Mouse (Mus musculus) heart, embryonic 12.5 days (tissue): Measurements from ENCODE around the gene Ell2. TPM values are rescaled to one million over a fixed set of nuclear protein-coding genes. Genes with fewer than 3 reads are reported as not detected.

Source experiments
- ATAC-seq: fragments of 200-750 bp; cut with Nextera tagmentation; 2 replicates; pipeline ENCODE4 v1.8.0; 2017; ENCODE audit warnings: moderate TSS enrichment, moderate library complexity; ENCODE audit not compliant: insufficient number of reproducible peaks, low FRiP score
- H3K27ac ChIP-seq: fragments of 300-500 bp; sonication (generic); 2 replicates; pipeline ENCODE4 v1.5.1; 2016; ENCODE audit warnings: mild to moderate bottlenecking, moderate library complexity; ENCODE audit not compliant: poor library complexity, severe bottlenecking
- H3K27me3 ChIP-seq: fragments of 300-500 bp; sonication (generic); replicated peaks from 2 replicates; pipeline ENCODE4 v1.6.1; 2016; ENCODE audit warnings: mild to moderate bottlenecking, moderate library complexity
- H3K36me3 ChIP-seq: fragments of 300-500 bp; sonication (generic); 2 replicates; pipeline ENCODE4 v1.6.1; 2016; ENCODE audit warnings: mild to moderate bottlenecking, moderate library complexity
- H3K4me1 ChIP-seq: fragments of 300-500 bp; sonication (generic); replicated peaks from 2 replicates; pipeline ENCODE4 v1.6.1; 2016; ENCODE audit warnings: mild to moderate bottlenecking
- H3K4me2 ChIP-seq: fragments of 300-500 bp; sonication (generic); 2 replicates; pipeline ENCODE4 v1.6.1; 2016; ENCODE audit warnings: mild to moderate bottlenecking, moderate library complexity
- H3K4me3 ChIP-seq: fragments of 300-500 bp; sonication (generic); 2 replicates; pipeline ENCODE4 v1.5.1; 2016; ENCODE audit warnings: mild to moderate bottlenecking
- H3K9ac ChIP-seq: fragments of 300-500 bp; sonication (generic); 2 replicates; pipeline ENCODE4 v1.6.1; 2016; ENCODE audit warnings: mild to moderate bottlenecking, moderate library complexity
- H3K9me3 ChIP-seq: fragments of 300-500 bp; sonication (generic); replicated peaks from 2 replicates; pipeline ENCODE4 v1.6.1; 2016; ENCODE audit warnings: mild to moderate bottlenecking, moderate library complexity
- WGBS: fragments of 180-500 bp; shearing (Covaris S2); methylation state at CpG from one replicate; pipeline ENCODE4 v1.1.7; 2016; 5-methylcytosine and 5-hydroxymethylcytosine counted together
- polyA plus RNA-seq: library from polyadenylated mRNA; unstranded; fragments of >200 nt; fragmentation: Nextera tagmentation; extraction: Ambion mirVana; gene quantifications from 2 replicates; pipeline ENCODE4 v1.2.1, GENCODE M21; 2016

The Ell2 gene
- polyA plus RNA-seq, 1 experiment from 2014 or later, result 10.4 TPM

DNA sequence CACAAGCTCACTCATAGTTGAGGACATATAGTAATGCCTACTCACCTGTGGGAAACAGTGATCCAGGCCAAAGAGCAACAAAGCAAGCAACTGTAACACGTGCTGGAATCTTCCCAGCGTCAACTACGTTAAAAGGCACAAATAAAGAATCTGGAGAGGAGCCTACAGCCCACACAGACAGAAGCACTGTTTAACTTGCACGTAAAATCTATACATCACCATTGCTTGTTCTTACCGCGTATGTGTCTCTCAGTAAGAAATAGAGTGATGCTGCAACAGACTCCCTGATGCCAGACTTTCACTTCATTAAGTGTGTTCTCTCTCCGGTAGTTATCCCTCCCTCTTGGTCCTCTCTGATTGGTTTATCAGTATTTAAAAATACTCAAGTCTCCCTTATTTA, 42.1 kb downstream of the Ell2 start:
- Histone ChIP-seq H3K9ac (no peak overlapping the region), H3K27me3 (no peaks in the 10 kb centered on the region), H3K27ac (no peak overlapping the region), H3K4me2 (no peak overlapping the region), H3K9me3 (no peaks in the 10 kb centered on the region), H3K4me3 (no peak overlapping the region), H3K4me1 (peaks cover 3% of the 10 kb centered on the region; the same call in 1 of the 2 replicates), H3K36me3 (no peaks in the 10 kb centered on the region)
- no peak for ATAC-seq
- WGBS, result 88% methylated on average over 7 of the region's 7 CpGs

DNA sequence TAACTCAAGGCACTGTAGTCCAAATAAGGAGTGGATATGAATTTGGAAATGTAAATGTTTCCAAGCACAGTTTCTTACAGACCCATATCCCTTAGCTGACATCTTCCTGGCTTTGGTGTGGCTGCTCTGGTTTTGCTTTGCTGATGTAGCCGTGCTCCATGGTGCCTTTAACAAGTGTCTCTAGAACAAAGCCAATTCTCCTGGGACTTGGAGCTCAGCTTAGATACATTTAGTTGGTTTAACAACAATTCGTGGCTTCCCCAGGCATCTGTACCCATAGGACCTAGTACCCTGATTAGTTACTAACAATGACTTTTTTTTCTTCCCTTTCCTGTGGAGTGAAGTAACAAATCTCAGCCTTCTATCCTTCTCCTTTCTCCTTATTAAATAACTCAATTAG, 44.2 kb downstream of the Ell2 start:
- no peak overlapping the region for H3K27ac ChIP-seq
- H3K4me3 ChIP-seq, result no peak overlapping the region
- H3K27me3 ChIP-seq, result no peaks in the 10 kb centered on the region
- H3K36me3 ChIP-seq, result no peaks in the 10 kb centered on the region
- H3K4me2 ChIP-seq, result no peak overlapping the region
- no peak for ATAC-seq
- H3K4me1 ChIP-seq, result peaks cover 3% of the 10 kb centered on the region; the same call in 1 of the 2 replicates
- no peak overlapping the region for H3K9ac ChIP-seq
- WGBS, result 67% methylated on average over 2 of the region's 2 CpGs
- no peaks in the 10 kb centered on the region for H3K9me3 ChIP-seq

DNA sequence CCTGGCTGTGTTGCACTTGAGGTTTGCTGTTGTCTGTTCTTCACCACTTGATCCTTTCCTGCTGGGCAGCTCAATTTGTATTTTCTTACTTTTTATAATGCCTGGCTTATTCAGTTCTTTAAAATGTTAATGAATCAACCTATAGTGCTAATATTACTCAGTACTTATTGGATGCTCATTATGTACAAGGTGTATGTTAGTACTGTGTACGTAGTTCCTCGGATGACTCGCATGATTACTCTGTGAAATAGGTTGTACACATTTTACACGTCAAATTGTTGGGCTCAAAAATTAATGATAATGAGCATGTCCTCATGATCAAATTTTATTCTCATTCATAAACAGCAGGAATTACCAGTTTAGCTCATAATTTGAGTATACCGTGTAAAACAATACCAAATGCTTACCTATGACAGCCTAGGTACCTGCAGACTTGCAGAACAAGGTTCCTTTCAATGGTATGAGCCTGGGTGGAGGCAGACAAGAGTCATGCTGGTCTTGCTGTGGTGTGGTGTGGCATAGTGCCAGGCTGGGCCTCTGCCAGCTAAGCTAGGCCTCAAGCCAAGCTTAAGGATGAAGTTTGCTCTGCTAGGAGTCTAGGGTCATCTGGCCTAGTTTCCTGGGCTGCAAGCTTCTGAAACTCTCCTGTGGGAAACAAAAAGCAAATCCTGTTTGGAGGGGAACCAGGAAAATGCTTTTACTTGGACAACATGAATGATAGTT, 45.8 kb downstream of the Ell2 start:
- H3K27ac ChIP-seq, result no peak overlapping the region
- peaks cover 3% of the 10 kb centered on the region; the same call in 1 of the 2 replicates for H3K4me1 ChIP-seq
- H3K4me2 ChIP-seq, result no peak overlapping the region
- 0 out of 2 replicates have a peak, but pooled peaks cover 4% of the 10 kb centered on the region for H3K36me3 ChIP-seq
- WGBS, result 95% methylated on average over 5 of the region's 5 CpGs
- no peaks in the 10 kb centered on the region for H3K27me3 ChIP-seq
- H3K4me3 ChIP-seq, result no peak overlapping the region
- no peak overlapping the region for H3K9ac ChIP-seq
- no peaks in the 10 kb centered on the region for H3K9me3 ChIP-seq
- ATAC-seq, result peak; percentile 45; the same call in 1 of the 2 replicates

GRCm38 (mm10) chr13:75754398-75754797, 47.8 kb downstream of the Ell2 start:
- no peak overlapping the region for H3K9ac ChIP-seq
- no peaks in the 10 kb centered on the region for H3K27me3 ChIP-seq
- H3K4me1 ChIP-seq, result peaks cover 3% of the 10 kb centered on the region; the same call in 1 of the 2 replicates
- H3K36me3 ChIP-seq, result peaks cover 6% of the 10 kb centered on the region; the same call in 1 of the 2 replicates
- 79% methylated on average over 5 of the region's 5 CpGs for WGBS
- H3K9me3 ChIP-seq, result no peaks in the 10 kb centered on the region
- H3K4me2 ChIP-seq, result no peak overlapping the region
- no peak overlapping the region for H3K27ac ChIP-seq
- H3K4me3 ChIP-seq, result no peak overlapping the region
- ATAC-seq, result no peak

- H3K9me3 ChIP-seq, result no peaks in the 10 kb centered on the region
- H3K4me3 ChIP-seq, result no peak overlapping the region
- no peak overlapping the region for H3K27ac ChIP-seq
- ATAC-seq, result peak; percentile 64; the same call in 1 of the 2 replicates
- no peaks in the 10 kb centered on the region for H3K27me3 ChIP-seq
- H3K36me3 ChIP-seq, result peaks cover 13% of the 10 kb centered on the region
- 87% methylated on average over 4 of the region's 4 CpGs for WGBS
- no peaks in the 10 kb centered on the region for H3K4me1 ChIP-seq
- no peak overlapping the region for H3K9ac ChIP-seq
- H3K4me2 ChIP-seq, result no peak overlapping the region
These were observed 54.4 kb downstream of the Ell2 start for GRCm38 (mm10) chr13:75760859-75761548.

DNA sequence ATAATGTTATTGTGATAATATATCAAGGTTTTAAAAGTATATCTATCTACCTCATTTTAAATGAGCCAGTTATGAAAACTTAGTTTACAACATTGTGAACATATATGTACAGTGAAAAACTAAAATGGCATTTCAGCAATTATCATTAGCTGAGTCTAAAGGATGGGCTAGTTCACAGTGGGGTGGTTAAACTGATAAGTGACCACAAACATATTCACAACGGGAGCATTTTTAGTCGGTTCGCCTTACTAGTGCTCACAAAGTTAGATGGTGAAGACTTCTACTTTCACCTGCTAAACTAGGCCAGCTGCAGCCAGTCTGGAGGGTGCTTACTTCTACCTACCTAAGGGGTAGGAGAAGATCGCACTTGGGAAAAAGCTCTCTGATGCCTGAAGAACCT, 56.2 kb downstream of the Ell2 start:
- Histone ChIP-seq H3K4me1 (no peaks in the 10 kb centered on the region), H3K27ac (no peak overlapping the region), H3K36me3 (peaks cover 9% of the 10 kb centered on the region), H3K4me3 (no peak overlapping the region), H3K4me2 (no peak overlapping the region), H3K9ac (no peak overlapping the region), H3K27me3 (no peaks in the 10 kb centered on the region), H3K9me3 (no peaks in the 10 kb centered on the region)
- 82% methylated on average over 4 of the region's 4 CpGs for WGBS
- no peak for ATAC-seq

- Histone ChIP-seq H3K4me2 (no peak overlapping the region), H3K4me3 (no peak overlapping the region), H3K36me3 (peaks cover 9% of the 10 kb centered on the region), H3K9me3 (no peaks in the 10 kb centered on the region), H3K4me1 (no peaks in the 10 kb centered on the region), H3K9ac (no peak overlapping the region), H3K27me3 (no peaks in the 10 kb centered on the region), H3K27ac (no peak overlapping the region)
- 66% methylated on average over 3 of the region's 3 CpGs for WGBS
- no peak for ATAC-seq
These were observed 56.7 kb downstream of the Ell2 start for GRCm38 (mm10) chr13:75763280-75763679.

DNA sequence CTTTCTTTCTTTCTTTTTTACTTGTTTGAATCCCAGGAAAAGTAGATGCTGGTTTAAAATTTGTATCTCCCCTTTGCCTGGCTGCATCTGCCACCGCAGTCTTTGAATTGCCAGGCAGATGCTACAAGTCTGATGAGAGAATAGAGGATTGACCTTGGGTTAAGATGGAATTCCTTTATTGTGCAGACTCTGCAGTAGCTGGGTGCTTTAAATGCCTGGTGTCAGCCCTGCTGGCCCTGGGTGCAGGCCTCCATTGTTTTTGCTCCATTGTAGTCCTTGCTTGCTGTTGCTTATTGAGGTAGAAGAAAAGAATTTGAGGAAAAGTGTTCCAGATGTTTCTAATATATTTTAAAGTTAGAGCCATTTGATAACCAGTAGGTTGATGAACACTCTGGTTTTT, 59.2 kb downstream of the Ell2 start:
- ATAC-seq, result no peak
- Histone ChIP-seq H3K9me3 (no peaks in the 10 kb centered on the region), H3K9ac (no peak overlapping the region), H3K27me3 (no peaks in the 10 kb centered on the region), H3K27ac (no peak overlapping the region), H3K4me3 (no peak overlapping the region), H3K4me1 (no peaks in the 10 kb centered on the region), H3K36me3 (peaks cover 7% of the 10 kb centered on the region), H3K4me2 (no peak overlapping the region)
- 74% methylated on average over 1 of the region's 1 CpGs for WGBS

GRCm38 (mm10) chr13:75766238-75766637, 59.7 kb downstream of the Ell2 start:
- Histone ChIP-seq H3K4me1 (no peaks in the 10 kb centered on the region), H3K9ac (no peak overlapping the region), H3K9me3 (no peaks in the 10 kb centered on the region), H3K4me2 (no peak overlapping the region), H3K27ac (no peak overlapping the region), H3K27me3 (no peaks in the 10 kb centered on the region), H3K4me3 (no peak overlapping the region), H3K36me3 (peaks cover 7% of the 10 kb centered on the region)
- 71% methylated on average over 5 of the region's 5 CpGs for WGBS
- no peak for ATAC-seq

- Histone ChIP-seq H3K27me3 (no peaks in the 10 kb centered on the region), H3K9me3 (no peaks in the 10 kb centered on the region), H3K9ac (no peak overlapping the region), H3K4me2 (no peak overlapping the region), H3K36me3 (peaks cover 7% of the 10 kb centered on the region), H3K4me3 (no peak overlapping the region), H3K4me1 (no peaks in the 10 kb centered on the region), H3K27ac (no peak overlapping the region)
- ATAC-seq, result no peak
- WGBS, result 82% methylated on average over 2 of the region's 2 CpGs
These were observed 60.4 kb downstream of the Ell2 start for GRCm38 (mm10) chr13:75766967-75767366.

- ATAC-seq, result no peak
These were observed 64.2 kb downstream of the Ell2 start for GRCm38 (mm10) chr13:75770744-75771143.

More at GRCm38 (mm10) chr13:75770744-75771143, 64.2 kb downstream of the Ell2 start:
- no peak overlapping the region for H3K9ac ChIP-seq
- H3K36me3 ChIP-seq, result 0 out of 2 replicates have a peak, but pooled peaks cover 9% of the 10 kb centered on the region
- no peaks in the 10 kb centered on the region for H3K4me1 ChIP-seq
- H3K4me2 ChIP-seq, result no peak overlapping the region
- no peaks in the 10 kb centered on the region for H3K27me3 ChIP-seq
- H3K9me3 ChIP-seq, result no peaks in the 10 kb centered on the region
- H3K4me3 ChIP-seq, result no peak overlapping the region
- 95% methylated on average over 2 of the region's 2 CpGs for WGBS
- H3K27ac ChIP-seq, result no peak overlapping the region
